Mouse (Mus musculus) left cerebral cortex, postnatal 36 days (tissue): ENCODE results near the gene Hspb11. TPM values are rescaled to one million over a fixed set of nuclear protein-coding genes. Genes with fewer than 3 reads are reported as not detected.

Experiments used
- DNase-seq, 2 experiments: peaks; one replicate each; pipeline ENCODE4 v3.0.0; 2021 to 2022; ENCODE audit warnings: low spot score in 2 of 2, mixed read lengths in 1 of 2
- intact Hi-C: fragments of 180-260 bp; cut with DNase I; formaldehyde crosslinking; loops from one replicate; pipeline ENCODE4 v1.15.1; 2025
- total RNA-seq, 2 experiments: library from RNA; stranded (reverse); gene quantifications; 2 replicates each; pipeline ENCODE4 v1.2.3; 2021

The Hspb11 gene
- total RNA-seq, result 10 to 100 TPM; 15.6 to 16.5 TPM

- intact Hi-C loops, result loop anchor here (2.0 kb wide), 1 partner anchor 61 kb away; the partner anchor contains the start of gene Yipf1
- peak; percentile 91 to 92 for DNase-seq
These were observed at the start of gene Hspb11, which contains the start of gene Lrrc42 for GRCm38 (mm10) chr4:107253125-107254091. Gene Hspb11, plus strand, starts transcription at chr4:107253593. Gene Lrrc42, minus strand, starts transcription at chr4:107253532.

DNA sequence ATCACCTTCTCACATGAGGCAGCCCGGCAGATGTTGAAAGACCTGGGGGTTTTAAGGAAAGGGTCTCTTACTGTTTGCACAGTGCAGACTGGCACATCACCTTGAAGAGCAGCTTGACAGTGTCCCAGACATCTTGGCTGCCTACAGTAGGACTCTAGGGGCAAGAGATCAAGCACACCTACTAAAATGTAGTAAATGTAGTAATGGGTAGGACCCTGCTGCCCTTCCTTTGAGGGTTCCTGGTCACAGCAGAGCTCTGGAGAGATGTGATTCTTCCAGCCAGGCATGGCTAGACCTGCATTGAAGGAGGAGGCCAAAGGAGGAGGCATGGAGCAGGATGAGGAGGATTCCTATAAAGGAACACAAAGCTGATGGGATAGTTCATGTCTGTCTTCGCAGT, 46.4 kb upstream of the Hspb11 start:
- intact Hi-C loops, result no loop called here

GRCm38 (mm10) chr4:107208880-107209279, 44.5 kb upstream of the Hspb11 start, which contains the start of gene Ldlrad1:
Gene Ldlrad1, plus strand, starts transcription at chr4:107209180.
- intact Hi-C loops, result no loop called here
- no peak for DNase-seq

More for the DNA sequence above, 46.4 kb upstream of the Hspb11 start:
- DNase-seq, result no peak

GRCm38 (mm10) chr4:107210483-107211097, 42.8 kb upstream of the Hspb11 start:
- no peak for DNase-seq
- intact Hi-C loops, result no loop called here

- intact Hi-C loops, result no loop called here
- DNase-seq, result no peak
These were observed 41.9 kb upstream of the Hspb11 start for GRCm38 (mm10) chr4:107211465-107211864.

- no peak for DNase-seq
- intact Hi-C loops, result no loop called here
These were observed 41.5 kb upstream of the Hspb11 start for GRCm38 (mm10) chr4:107211936-107212335.

DNA sequence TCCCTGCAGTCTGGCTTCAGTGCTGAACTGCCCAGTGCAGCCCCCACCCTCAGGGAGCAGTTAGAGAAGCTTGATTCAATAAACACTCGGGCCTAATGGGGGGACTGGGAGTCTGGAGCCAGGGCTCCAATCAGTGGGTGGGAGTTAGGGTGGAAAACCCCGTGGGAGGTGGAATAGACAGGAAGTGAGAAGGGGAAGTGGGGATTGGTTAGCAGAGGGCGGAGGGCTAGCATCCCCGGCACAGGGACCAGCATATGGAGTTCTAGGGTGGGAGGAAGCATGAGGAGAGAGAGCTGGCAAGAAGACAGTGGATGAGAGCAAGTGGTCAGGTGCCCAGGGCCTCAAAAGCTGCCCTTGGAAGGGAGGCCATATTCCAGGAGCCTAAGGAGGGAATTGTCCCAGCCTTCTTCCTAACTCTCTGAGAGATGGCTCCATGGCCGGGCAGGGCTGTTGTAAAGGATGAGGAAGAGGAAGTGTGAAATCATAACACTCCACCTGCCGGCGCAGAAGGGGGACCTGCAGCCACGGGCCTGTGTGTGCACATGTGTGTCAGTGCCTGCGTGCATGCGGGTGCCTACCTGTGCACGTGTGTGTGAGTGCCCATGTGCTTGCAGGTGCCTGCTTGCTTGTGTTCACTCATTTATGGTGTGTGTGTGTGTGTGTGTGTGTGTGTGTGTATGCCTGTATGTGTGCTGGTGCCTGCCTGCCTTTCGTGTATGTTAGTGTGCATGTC, 39.9 kb upstream of the Hspb11 start:
- no peak for DNase-seq
- intact Hi-C loops, result no loop called here

DNA sequence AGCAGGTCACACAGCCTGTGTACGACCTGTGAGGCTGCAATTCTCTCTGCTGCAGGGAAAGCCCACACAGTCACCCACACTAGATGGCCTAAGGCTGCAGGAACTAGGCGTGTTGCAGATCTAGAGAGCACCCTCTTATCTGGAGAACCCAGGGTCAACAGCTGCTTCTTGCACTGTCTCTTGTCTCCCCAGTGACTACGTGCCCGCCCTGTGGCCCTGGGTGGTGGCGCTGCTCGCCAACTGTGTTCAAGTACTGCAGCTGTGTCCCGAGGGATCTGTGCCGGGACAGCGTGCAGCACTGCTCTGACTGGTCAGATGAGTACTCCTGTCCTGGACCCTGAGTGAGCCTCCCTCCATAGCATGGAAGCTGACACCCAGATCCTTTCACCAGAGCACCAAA, 35.8 kb upstream of the Hspb11 start:
- intact Hi-C loops, result no loop called here

GRCm38 (mm10) chr4:107221524-107221923, 31.9 kb upstream of the Hspb11 start:
- intact Hi-C loops, result no loop called here
- DNase-seq, result no peak

More for the DNA sequence above, 35.8 kb upstream of the Hspb11 start:
- DNase-seq, result no peak

- intact Hi-C loops, result no loop called here
- no peak for DNase-seq
These were observed 29.9 kb upstream of the Hspb11 start for GRCm38 (mm10) chr4:107223225-107224204.

DNA sequence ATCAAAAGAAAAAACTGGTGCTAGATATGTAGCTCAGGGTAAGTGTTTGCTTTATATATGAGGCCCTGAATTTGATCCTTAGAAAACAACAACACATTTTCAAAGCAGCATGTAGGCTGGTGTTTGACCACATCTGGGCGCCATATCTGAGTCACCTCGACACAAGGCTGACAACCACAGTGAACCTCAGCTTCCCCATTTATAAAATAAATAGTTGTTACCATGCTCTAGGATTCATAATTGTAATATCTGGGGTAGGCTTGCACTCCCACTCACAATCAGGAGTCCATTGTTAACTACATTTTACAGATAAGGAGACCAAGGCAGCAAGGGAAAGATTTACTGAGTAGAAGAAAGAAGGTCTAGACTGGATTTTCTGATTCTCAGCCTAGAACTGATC, 27.1 kb upstream of the Hspb11 start:
- intact Hi-C loops, result no loop called here
- DNase-seq, result no peak

DNA sequence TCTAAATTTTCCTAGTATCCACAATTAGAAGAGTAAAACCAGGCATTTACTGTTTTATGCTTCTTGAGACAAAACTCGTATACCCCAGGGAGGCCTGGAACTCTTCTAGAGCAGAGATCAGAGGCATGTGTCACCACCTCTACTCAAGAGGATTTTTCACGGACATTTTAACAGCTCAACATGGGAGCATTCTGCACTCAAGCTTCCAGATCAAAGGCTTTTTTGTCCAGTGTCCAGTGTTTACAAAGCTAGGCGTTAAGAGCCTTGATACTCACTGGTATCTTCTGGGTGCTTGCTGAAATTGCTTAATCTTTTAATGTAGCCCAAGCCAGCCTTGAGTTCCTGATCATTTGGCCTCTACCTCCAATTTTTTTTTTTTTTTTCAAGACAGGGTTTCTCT, 21.2 kb upstream of the Hspb11 start:
- no peak for DNase-seq
- intact Hi-C loops, result loop anchor here (5.0 kb wide), 1 partner anchor 35 kb away; no protein-coding TSS in a partner anchor

DNA sequence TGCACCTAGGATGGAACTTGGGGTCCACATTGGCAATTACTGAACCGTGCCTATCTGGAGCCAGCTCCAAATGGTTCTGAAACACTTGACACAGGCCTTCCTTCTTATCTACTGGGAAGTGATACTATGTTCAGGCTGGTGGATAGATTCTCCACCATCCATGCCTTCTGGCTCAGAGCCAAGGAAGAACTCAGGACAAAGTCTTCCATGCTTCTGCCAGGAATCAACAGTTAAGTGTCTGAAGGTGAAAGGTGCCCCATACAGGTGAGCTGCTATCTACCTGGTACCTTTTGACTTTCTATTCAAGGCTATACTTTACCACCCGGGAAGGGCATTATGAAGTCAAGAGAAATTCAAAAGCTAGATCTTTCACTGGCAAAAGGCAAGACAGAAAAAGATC, 15.1 kb upstream of the Hspb11 start:
- intact Hi-C loops, result no loop called here
- no peak for DNase-seq

DNA sequence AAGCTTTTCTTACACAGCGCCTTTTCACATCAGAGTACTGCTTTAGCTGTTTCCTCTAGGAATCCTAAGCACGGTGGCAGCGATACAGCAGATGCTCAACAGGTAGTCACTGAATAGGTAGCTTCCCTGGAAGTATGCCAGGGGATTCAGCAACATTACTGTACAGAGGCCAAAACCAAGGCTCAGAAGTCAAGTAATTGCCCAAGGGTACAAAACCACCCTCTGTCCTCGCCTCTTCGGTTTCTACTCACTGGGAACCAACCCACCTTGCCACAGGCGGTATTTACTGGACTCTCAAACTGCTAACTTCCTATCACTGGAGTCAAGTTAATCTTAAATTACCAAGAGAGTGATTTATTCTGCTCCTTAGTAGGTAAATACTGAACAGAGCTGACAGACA, 13.2 kb upstream of the Hspb11 start:
- no peak for DNase-seq
- intact Hi-C loops, result no loop called here

DNA sequence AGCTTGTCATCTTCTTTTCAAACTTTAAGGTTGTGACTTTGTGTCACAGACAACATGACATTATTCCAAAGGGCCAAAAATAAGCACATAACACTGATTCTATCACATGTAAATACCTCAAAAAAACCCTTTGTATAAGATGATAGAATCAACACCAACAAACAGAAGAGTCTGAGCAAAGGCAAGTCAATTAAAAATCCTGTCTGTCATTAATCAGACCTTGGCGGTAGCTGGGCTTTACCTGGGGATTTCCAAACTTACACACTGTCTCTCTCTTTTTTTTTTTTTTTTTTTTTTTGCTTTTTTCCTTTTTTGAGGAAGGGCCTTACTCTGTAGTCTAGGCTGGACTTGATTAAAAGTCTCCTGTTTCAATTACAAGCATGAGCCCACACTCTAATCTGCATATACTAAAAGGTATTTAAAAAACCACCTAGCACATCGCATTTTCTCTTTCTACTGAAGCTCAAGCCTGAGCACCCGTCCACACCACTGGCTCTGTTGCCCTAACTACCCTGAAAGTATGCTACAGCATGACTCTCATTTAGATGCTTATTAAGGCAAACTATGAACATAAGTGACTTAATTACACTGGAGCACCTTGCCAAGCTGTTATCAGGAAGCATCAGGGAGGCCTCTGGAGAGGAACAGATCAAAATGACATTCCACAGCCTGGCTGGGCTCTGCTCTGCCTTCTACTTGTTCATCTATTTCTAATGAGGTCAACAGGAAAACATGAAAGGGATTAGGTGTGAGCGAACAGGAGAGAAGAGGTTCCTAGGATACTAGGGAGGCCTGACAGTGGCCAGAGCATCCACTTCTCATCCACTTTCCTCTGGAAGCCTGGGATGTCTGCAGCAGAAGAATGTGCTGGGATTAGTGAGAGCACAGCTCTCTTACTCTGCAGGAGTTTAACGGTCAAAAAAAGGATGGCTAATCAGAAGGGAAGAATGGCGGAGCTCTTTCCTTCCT, 9.7 kb upstream of the Hspb11 start:
- DNase-seq, result no peak
- intact Hi-C loops, result no loop called here

GRCm38 (mm10) chr4:107245368-107245767, 8.0 kb upstream of the Hspb11 start:
- DNase-seq, result no peak
- intact Hi-C loops, result loop anchor here (5.0 kb wide), 1 partner anchor 68 kb away; the partner anchor contains the start of genes Tceanc2 and Tmem59

DNA sequence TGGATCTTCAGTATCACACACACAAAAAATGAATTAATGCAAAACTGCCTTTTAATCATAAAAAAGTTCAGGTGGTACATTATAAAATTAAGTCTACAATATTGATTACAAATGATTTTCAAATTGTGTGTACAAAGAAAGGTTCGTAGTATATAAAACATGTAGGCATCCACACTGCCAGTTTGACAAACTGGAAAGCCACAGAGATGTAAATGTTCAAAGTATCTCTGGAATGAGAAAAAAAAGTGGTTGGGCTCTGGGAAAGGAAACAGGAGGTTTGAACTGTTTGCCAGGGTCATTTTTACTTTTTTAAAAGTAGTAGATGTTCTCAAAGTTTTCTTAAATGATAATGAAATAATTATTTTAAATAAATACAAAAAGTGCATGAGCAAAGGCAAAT, 7.4 kb upstream of the Hspb11 start:
- DNase-seq, result no peak
- intact Hi-C loops, result loop anchor here (5.0 kb wide), 1 partner anchor 69 kb away; the partner anchor contains the start of genes Tceanc2 and Tmem59
